Mouse (Mus musculus): ENCODE measurements around the gene Draxin. TPM values are rescaled to one million over a fixed set of nuclear protein-coding genes. Genes with fewer than 3 reads are reported as not detected.

Gene Draxin
- polyA plus RNA-seq, 1 experiment = 0.23 TPM

GRCm38 (mm10) chr4:148065702-148066400, 64.6 kb downstream of the Draxin start:
- Histone ChIP-seq H3K27ac (ENCODE audit: insufficient read depth, low read length) (no peak overlapping the region), H3K4me3 (ENCODE audit: insufficient read depth, low read length) (no peak overlapping the region), H3K4me1 (ENCODE audit: control insufficient read depth, insufficient read depth, low read length) (no peaks in the 10 kb centered on the region; the same call in 1 of the 2 replicates)
- TF ChIP-seq POLR2A (IDR thresholded peaks at IDR 0.05; ENCODE audit: low read depth, low read length) = no peak
- TF ChIP-seq CTCF (IDR thresholded peaks at IDR 0.05; ENCODE audit: borderline replicate concordance, insufficient read depth, low read length) = no peak

GRCm38 (mm10) chr4:148061086-148061480, 69.4 kb downstream of the Draxin start:
- H3K4me3 ChIP-seq (ENCODE audit: insufficient read depth, low read length) = no peak overlapping the region
- H3K4me1 ChIP-seq (ENCODE audit: control insufficient read depth, insufficient read depth, low read length) = no peaks in the 10 kb centered on the region
- TF ChIP-seq POLR2A (IDR thresholded peaks at IDR 0.05; ENCODE audit: low read depth, low read length) (no peak), CTCF (IDR thresholded peaks at IDR 0.05; ENCODE audit: borderline replicate concordance, insufficient read depth, low read length) (no peak)
- no peak overlapping the region for H3K27ac ChIP-seq (ENCODE audit: insufficient read depth, low read length)

DNA sequence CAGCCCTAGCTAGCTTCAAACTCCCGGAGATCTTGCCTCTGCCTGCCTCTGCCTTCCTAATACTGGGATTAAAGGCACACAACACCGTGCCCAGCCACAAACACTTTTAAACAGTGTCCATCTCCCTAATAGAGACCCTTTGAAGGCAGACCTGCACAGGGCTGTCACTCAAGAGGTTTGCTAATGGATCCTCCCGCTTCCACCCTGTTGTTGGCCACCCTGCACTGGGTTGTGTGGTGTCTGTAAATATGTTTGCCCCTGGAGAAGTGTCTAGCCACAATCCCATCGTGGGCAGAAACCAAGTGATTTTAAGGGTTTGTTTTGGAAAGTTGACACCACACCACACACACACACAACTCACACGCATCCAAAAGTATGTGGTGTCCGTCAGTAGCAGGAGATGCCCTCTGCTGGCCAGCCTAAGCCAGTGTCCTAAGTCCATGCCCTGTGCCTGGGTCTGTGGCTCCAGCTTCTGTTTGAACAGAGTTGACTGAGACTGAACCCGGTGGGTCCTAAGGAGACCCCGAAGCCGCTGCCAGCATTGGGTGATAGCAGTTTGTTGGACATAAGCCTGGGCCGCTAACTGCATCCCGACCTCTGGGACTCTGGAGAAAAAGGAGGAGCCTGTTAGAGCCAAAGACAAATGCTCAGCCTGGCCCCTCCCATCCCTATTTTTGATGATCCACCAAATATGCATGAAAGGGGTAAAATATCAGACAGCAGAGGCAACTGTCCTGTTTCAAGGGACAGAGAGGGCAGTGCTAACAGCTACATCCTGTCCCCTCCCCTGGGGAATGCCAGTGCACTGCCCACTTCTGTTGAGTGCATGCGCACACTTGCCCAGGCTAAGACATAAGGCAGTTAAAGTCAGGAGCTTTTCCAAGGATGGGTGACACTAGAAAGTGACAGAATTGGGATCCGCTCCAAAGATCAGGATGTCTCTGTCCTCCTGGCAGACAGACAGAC, 70.1 kb downstream of the Draxin start:
- H3K4me1 ChIP-seq (ENCODE audit: control insufficient read depth, insufficient read depth, low read length) = no peaks in the 10 kb centered on the region
- TF ChIP-seq POLR2A (IDR thresholded peaks at IDR 0.05; ENCODE audit: low read depth, low read length) (no peak), CTCF (IDR thresholded peaks at IDR 0.05; ENCODE audit: borderline replicate concordance, insufficient read depth, low read length) (peak; percentile 95)
- H3K4me3 ChIP-seq (ENCODE audit: insufficient read depth, low read length) = no peak overlapping the region
- no peak overlapping the region for H3K27ac ChIP-seq (ENCODE audit: insufficient read depth, low read length)

DNA sequence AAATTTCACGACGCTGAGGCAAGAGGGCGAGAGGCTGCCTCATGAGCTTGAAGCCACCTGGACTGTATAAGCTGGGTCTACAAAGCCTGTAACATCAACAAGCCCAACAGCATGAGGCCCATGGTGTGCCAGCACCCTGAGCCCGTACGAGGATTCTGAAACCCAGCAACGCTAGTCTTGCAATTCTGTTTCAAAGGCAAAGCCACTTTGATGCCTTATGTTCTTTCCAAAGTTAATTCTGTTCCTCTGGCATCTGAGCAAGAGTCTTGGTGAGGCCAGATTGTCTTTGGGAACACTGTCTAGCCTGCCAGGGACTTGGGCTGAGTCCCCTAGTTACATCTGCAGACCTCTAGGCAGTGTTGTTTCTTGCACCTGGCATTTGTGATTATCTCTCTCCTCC, 71.5 kb downstream of the Draxin start:
- no peaks in the 10 kb centered on the region for H3K4me1 ChIP-seq (ENCODE audit: control insufficient read depth, insufficient read depth, low read length)
- H3K4me3 ChIP-seq (ENCODE audit: insufficient read depth, low read length) = no peak overlapping the region
- TF ChIP-seq CTCF (IDR thresholded peaks at IDR 0.05; ENCODE audit: borderline replicate concordance, insufficient read depth, low read length) = no peak
- no peak for TF ChIP-seq POLR2A (IDR thresholded peaks at IDR 0.05; ENCODE audit: low read depth, low read length)
- H3K27ac ChIP-seq (ENCODE audit: insufficient read depth, low read length) = no peak overlapping the region

DNA sequence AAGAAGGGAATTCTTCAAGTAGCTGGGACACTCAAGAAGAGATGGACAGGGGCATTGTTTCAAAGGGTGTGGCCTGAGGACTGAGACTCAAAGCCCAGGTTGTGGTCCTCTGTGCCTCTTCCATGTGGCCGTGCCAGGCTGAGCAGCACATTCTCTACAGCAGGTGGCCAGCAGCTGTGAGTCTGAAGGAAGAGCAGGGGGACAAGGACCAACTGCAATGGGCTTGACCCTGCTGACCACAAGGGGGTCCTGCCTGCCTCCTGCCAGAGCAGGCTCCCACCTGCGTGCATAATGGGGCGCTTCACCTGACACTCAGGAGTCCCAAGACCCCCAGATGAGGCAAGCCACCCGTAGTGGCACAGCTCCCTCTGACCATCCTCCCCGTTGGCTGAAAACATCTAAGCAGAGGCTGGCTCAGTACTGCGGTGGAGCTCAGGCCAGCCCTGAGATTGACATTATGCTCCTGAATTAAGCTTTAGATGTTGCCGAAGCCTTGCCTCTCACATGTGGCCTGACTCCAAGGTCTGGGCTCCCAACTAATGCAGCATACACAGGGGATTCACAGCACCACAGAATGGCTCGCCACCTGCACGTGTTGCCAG, 72.2 kb downstream of the Draxin start:
- H3K4me3 ChIP-seq (ENCODE audit: insufficient read depth, low read length) = no peak overlapping the region
- no peak overlapping the region for H3K27ac ChIP-seq (ENCODE audit: insufficient read depth, low read length)
- TF ChIP-seq POLR2A (IDR thresholded peaks at IDR 0.05; ENCODE audit: low read depth, low read length) (no peak), CTCF (IDR thresholded peaks at IDR 0.05; ENCODE audit: borderline replicate concordance, insufficient read depth, low read length) (no peak)
- no peaks in the 10 kb centered on the region for H3K4me1 ChIP-seq (ENCODE audit: control insufficient read depth, insufficient read depth, low read length)

DNA sequence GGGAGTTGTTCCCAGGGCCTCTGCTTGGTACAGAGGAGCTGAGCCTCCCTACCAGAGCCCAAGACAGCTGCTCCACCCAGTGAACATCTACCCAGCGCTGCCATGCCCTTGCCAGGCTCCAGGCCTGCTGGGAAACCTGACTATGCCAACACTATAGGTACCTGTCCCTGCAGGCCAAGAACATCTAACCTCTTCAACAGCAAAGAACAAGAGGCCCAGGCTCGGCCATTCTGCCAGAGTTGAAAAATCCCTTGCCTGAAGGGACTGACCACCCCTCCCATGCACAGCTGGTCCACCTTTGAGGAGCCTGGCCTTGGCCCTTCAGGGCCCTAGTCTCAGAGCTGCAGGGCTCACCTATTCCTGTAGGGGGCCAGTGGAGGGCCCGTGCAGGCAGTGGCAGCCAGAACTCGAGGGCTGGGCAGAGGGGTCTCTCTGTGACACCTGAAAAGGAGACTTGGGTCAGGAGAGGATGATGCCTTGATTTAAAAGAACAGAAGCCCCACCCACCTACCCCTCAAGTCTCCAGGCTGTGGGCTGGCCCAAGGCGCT, 72.8 kb downstream of the Draxin start:
- H3K27ac ChIP-seq (ENCODE audit: insufficient read depth, low read length) = no peak overlapping the region
- H3K4me3 ChIP-seq (ENCODE audit: insufficient read depth, low read length) = no peak overlapping the region
- no peak for TF ChIP-seq POLR2A (IDR thresholded peaks at IDR 0.05; ENCODE audit: low read depth, low read length)
- no peak for TF ChIP-seq CTCF (IDR thresholded peaks at IDR 0.05; ENCODE audit: borderline replicate concordance, insufficient read depth, low read length)
- no peaks in the 10 kb centered on the region for H3K4me1 ChIP-seq (ENCODE audit: control insufficient read depth, insufficient read depth, low read length)

GRCm38 (mm10) chr4:148056801-148057200, 73.7 kb downstream of the Draxin start:
- Histone ChIP-seq H3K27ac (ENCODE audit: insufficient read depth, low read length) (no peak overlapping the region), H3K4me3 (ENCODE audit: insufficient read depth, low read length) (no peak overlapping the region), H3K4me1 (ENCODE audit: control insufficient read depth, insufficient read depth, low read length) (no peaks in the 10 kb centered on the region)
- no peak for TF ChIP-seq CTCF (IDR thresholded peaks at IDR 0.05; ENCODE audit: borderline replicate concordance, insufficient read depth, low read length)
- no peak for TF ChIP-seq POLR2A (IDR thresholded peaks at IDR 0.05; ENCODE audit: low read depth, low read length)

DNA sequence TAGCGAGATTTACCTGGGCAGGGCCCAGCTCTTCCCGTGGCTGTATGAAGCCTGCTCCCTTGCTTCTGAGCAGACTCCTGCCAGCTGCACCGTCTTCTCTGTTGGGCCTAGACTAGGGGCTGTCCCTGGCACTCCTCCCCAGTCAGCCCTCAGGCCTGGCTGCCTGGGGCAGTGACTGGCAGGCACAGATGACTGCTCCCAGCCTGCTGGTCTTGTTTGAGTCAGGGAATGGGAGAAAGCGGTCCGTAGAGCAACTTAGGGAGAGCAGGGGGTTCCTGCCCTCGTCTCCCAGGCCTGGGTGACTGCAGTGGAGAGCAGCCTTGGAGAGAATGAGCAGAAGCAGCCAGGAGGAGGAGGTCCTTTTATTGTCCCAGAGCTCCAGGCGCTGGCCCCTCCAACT, 74.3 kb downstream of the Draxin start:
- TF ChIP-seq POLR2A (IDR thresholded peaks at IDR 0.05; ENCODE audit: low read depth, low read length) = no peak
- no peak for TF ChIP-seq CTCF (IDR thresholded peaks at IDR 0.05; ENCODE audit: borderline replicate concordance, insufficient read depth, low read length)
- no peak overlapping the region for H3K27ac ChIP-seq (ENCODE audit: insufficient read depth, low read length)
- no peaks in the 10 kb centered on the region for H3K4me1 ChIP-seq (ENCODE audit: control insufficient read depth, insufficient read depth, low read length)
- H3K4me3 ChIP-seq (ENCODE audit: insufficient read depth, low read length) = no peak overlapping the region

DNA sequence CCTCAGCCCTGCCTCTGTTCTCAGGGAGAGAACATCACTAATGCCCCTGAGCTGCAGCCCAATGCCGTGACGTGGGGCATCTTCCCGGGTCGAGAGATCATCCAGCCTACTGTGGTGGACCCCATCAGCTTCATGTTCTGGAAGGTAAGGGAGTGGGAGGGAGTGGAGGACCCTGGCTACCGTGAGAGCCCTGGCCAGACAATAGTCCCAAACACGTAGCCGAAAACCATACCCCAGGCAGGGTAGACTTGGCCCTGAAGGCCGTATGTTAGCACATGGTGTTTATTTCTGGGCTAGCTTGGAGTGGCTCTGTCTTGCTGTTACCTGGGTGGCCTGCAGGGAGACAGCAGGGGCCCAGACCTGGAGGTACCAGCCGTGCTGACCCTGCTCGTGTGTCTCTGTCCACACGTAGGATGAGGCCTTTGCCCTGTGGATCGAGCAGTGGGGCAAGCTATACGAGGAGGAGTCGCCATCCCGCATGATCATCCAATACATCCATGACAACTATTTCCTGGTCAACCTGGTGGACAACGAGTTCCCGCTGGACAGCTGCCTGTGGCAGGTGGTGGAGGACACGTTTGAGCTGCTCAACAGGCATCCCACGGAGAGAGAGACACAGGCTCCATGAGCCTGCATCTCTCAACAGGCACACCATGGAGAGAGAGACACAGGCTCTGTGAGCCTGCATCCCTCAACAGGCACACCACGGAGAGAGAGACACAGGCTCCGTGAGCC, 75.4 kb downstream of the Draxin start:
- H3K4me1 ChIP-seq (ENCODE audit: control insufficient read depth, insufficient read depth, low read length) = no peaks in the 10 kb centered on the region
- TF ChIP-seq POLR2A (IDR thresholded peaks at IDR 0.05; ENCODE audit: low read depth, low read length) (no peak), CTCF (IDR thresholded peaks at IDR 0.05; ENCODE audit: borderline replicate concordance, insufficient read depth, low read length) (no peak)
- no peak overlapping the region for H3K4me3 ChIP-seq (ENCODE audit: insufficient read depth, low read length)
- no peak overlapping the region for H3K27ac ChIP-seq (ENCODE audit: insufficient read depth, low read length)

Data from embryonic fibroblast, embryonic 13.5 days (primary cell).